Mouse (Mus musculus) kidney, postnatal 4 days (tissue): ENCODE data around the gene Klhdc9.
A peak's percentile ranks its signal among the peaks of the same experiment; 100 is the strongest.

Experiments
- DNase-seq, 2 experiments: peaks; one replicate each; pipeline ENCODE4 v3.0.0; 2021; ENCODE audit warnings: mixed read lengths in 2 of 2

Klhdc9 gene

DNA sequence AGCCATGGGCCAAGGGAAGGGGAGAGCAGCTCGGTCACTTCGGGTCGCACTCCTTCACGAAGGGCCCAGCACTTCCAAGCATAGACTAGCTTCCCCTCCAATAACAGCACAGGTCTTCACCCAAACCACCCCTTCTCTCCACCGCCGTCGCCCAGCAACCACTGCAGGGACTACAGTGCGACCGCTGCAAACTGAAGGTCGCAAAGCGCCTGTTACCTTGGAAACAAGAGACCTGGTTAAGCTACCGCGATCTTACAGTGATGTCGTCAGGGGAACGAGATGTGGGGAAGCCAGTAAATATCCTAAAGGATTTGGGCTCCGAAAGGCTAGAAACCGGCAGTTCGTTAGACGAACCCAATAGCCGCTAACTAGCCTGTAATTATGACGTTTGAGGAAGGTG, at the start of gene Klhdc9:
Gene Klhdc9, minus strand, starts transcription at position 143 of the 400 bp plus-strand sequence.
- DNase-seq: peak; percentile 96

DNA sequence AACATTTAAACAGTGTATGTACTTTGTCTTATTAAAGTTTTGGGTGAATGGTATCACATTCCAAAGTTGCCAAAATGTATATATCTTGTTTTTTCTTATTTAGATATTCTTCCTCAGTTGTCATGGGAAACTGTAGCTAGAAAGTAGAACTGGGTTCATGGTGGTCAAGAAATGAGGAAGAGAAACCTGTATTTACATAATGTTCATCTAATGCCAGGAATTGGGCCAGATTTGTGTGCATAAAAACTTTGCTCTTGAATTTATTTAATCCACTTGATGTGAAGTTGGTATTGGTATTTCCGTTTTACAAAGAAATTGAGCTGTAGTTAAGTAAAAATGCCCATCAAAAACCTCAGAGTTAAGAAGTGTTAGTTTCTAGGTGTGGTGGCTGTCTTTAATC, 49.6 kb upstream of the Klhdc9 start:
- DNase-seq: no peak

DNA sequence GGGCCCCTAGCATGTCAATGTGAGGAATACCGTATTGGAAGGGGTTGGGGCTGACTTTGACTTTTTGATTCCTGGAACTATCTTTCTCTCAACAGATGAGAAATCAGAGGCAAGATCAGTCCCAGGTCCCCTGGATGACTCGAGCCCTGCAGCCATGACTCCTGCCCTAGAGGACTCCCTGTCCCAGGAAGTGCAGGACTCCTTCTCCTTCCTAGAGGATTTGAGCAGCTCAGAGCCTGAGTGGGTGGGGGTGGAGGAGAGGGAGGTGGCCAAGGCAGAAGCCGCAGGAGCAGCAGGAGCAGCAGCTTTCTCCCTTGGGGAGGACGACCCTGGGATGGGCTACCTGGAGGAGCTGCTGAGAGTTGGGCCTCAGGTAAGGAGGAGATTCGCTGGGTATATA, 46.7 kb upstream of the Klhdc9 start:
- DNase-seq: no peak

DNA sequence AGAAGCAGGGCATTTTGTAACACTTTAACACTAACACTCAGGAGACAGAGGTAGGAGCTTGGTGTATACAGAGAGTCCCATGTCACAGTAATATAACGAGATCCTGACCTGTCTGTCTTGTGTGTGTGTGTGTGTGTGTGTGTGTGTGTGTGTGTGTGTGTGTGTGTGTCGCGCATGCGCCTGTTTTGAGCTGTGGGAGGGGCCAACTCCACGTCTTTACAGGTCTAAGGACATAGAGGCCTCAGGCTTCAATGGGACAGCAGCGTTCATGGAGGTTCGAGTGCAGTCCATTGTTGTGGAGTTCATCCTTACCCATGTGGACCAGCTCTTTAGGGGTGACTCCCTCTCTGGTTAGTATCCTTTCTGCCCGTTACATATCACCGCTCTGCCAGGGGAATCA, 42.4 kb upstream of the Klhdc9 start:
- DNase-seq: no peak

DNA sequence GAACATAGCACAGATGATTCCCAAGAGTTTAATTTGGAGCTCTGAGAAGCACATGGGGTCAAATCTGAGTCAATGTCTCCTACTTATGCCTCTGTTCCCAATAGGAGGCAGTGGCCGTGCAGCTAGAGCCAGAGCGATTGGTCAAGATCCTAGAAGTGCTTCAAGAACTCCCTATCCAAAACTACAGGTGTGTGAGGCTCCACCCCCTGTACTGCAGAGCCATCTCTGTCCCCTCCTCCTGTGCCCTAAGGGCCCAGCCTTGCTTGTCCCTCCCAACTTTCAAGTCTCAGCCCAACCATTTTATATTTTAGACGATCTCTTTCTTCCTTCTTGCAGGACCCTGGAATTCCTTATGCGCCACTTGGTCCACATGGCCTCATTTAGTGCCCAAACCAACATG, 41.2 kb upstream of the Klhdc9 start:
- DNase-seq: no peak

DNA sequence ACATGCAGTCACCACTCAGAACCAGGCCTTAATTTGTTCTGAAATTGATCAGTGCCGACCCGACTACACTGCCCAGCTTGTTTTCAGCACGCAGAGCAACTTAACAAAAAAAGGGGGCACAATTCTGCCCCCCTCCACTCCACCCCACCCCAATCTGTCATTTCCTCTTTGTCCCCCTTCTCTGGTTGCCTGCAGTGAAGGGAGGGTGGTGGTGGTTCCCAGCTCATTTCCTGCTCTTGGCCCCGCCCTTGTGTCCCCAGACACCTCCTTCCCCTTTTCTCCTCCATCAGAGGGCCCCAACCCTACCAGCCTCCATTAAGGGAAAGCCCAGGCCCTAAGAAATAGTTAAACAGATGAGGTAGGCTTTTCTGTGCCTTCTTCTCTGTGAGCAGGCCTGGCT, 29.5 kb upstream of the Klhdc9 start:
- no peak for DNase-seq

DNA sequence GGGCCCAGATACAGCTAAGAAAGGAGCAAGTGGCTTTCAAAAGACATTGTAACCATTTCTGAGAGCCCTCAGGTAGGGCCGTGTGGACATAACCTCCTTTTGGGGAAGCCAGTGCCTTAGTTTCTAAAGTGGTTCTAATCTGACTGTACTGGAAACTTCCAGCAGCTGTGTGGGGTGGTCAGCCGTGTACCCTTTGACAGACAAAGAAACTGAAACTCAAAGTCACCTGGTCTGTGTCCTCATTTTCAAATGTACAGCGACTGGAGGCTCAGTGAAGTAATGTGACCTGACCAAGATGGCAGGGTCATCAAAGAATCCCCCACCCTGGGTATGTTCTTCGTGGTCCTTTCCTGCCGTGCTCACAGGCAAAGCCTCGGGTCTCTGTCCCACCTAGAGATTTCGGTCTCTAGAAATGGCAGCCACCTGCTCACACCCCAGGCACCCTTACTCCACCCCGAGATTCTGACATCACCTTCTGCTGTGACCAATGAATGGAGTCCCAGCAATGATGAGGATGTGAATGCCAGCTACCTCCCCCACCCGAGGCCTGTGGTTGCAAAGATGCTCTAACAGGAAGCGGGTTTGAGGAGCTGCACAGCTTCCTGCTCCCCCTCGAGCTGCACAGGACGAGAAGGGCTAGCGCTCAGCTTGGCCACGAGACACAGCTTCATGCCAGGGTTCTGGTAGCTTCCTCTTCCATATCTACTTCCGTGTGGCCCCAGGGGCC, 27.9 kb upstream of the Klhdc9 start, which contains the start of gene Arhgap30:
Gene Arhgap30, plus strand, starts transcription at position 579 of the 727 bp plus-strand sequence.
- DNase-seq: peak in 1 of 2 experiments; percentile 23

DNA sequence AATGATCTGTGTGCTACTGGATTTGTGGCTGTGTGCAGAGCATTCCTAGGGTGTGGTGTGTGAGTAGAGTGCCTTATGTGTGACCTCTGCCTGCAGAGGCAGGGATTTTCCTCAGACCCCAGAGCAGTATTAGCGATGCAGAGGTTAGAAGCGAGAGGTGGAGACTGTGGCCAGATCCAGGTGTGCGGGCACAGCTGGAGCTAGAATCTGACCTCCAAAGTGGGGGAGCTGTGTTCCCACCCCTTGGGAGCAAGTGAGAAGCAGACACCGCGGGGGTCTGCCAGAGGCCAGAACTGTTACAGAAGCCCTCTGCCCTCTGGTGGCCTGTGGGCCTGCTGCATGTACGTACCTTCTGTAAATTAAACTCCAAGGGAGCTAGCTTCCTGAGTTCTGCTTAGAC, 26.5 kb upstream of the Klhdc9 start:
- DNase-seq: peak; percentile 64 to 77

DNA sequence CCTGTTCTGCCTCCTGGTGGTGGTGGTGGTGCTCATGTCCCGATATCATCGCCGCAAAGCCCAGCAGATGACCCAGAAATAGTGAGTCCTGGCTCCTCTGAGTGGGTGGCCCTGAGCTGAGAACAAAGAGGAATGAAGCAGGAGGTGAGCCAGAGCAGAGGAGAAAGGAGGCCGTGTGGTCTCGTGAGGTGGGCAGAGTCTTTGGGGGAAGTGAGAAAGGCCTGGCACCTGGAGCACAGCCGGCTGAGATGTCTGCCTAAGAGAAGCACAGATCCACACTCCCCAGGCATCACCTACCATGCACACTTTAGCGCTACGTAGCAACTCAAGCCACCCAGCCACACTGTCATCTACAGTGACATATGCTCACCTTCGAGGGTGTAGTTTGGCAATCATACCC, 24.6 kb upstream of the Klhdc9 start:
- DNase-seq: no peak

DNA sequence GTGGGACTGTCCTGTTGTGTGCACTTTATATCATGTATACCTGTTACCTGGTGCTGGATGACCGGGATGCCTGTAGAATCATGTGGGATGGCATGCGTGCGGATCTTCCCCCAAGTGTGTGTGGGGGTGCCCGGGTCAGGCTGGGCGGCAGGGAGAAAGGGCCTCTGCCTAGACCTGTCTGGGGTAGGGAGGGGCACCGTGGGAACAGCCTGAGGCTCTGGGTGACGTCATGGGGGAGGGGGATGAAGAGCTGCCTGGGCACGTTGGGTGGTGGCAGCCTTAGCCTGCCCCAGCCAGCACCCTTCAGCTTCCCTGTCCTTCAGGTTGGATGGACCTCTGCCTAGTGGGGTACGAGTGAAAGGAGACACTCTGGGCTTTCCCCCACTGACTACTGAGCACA, 23.8 kb upstream of the Klhdc9 start:
- peak in 1 of 2 experiments; percentile 25 for DNase-seq

DNA sequence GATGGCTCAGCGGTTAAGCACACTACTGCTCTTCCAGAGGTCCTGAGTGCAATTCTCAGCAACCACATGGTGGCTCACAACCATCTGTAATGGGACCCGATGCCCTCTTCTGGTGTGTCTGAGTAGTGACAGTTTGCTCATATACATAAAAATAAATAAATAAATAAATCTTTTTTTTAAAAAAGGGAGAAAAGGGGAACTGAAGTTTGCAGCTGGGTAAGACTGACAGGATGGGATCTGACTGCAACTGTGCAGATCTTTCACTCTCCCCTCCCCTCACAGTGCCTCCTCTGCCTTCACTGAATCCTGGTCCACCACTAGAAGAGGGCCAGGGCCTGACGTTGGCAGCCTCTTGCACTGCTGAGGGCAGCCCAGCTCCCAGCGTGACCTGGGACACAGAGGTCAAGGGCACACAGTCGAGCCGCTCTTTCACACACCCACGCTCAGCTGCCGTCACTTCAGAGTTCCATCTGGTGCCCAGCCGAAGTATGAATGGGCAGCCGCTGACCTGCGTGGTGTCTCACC, 21.6 kb upstream of the Klhdc9 start:
- no peak for DNase-seq

DNA sequence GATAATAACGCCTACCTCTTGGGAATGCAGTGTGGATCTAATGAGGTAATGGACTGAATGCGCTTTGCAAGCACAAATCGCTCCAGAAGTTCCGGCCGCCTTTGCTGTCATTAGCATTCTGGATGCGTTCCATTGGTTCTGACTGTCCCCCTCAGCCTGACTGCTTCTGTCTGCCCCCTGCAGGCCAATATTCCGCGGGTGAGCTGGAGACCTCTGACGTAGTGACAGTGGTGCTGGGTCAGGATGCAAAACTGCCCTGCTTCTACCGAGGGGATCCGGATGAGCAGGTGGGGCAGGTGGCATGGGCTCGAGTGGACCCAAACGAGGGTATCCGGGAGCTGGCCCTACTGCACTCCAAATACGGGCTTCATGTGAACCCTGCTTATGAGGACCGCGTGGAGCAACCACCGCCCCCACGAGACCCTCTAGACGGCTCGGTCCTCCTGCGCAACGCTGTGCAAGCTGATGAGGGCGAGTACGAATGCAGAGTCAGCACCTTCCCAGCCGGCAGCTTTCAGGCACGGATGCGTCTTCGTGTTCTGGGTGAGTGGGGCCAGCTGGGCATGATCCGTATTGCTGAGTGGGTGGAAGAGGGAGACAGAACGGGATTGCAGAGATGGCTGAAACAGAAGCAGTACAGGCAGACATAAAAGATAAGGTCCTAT, 19.5 kb upstream of the Klhdc9 start:
- DNase-seq: peak; percentile 87 to 90

DNA sequence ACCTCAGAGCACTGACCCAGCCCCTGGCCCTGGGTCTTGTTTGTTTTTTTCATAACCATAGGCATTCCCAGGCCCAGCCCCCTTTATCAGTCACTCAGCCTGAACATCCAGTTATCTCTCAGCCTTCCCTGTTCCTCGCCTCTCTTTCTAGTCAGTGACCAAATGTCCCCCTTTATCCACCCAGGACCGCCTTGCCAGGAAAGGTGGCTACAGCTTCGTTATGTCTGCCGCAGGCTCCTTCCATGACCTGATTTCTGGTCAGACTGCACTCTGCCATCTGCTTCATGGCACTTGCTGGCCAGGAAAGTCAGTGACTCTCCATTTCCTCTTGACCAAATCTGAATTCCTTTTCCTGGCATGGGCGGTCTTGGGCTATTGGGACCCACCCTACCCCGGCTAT, 17.7 kb upstream of the Klhdc9 start:
- DNase-seq: no peak

DNA sequence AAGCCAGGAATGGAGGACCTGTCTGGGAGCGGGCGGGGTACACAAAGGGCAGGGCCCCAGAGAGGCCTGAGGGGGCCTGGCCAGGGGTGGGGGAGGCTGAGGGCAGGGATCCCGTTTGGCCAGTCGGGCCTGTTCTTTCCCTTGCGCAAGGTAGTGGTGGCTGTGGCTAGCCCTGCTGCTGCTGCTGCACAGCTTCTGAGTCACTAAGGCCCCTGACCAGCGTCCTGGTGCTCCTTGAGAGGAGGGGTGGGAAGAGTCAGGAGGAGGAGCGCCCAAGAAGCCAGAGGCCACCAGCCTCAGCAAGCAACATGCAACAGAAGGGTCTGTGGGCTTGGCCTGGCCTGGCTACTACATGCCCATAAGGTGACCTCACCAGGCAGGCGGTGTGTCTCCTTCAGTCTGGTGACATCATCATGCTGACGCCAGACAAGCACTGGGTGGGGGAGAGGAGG, 15.1 kb upstream of the Klhdc9 start:
- no peak for DNase-seq

DNA sequence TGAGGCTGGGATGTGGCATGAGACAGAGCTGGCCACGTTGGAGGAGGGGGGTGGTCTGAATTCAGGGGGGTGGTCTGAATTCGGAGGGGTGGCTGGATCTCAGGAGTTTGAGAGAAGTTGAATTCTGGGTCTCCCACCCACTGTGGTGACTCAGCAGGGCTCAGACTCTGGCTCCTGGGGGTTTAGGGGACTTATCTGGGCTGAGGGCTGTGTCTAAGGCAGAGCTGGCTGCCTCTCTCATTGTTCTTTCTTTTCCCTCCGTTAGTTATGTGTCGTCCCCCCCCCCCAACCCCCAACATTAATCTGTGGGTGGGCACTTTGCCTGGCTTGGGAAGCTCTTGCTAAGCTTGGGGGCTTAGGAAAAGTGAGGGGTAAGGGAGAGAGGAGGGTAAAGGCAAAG, 13.3 kb upstream of the Klhdc9 start:
- DNase-seq: no peak

DNA sequence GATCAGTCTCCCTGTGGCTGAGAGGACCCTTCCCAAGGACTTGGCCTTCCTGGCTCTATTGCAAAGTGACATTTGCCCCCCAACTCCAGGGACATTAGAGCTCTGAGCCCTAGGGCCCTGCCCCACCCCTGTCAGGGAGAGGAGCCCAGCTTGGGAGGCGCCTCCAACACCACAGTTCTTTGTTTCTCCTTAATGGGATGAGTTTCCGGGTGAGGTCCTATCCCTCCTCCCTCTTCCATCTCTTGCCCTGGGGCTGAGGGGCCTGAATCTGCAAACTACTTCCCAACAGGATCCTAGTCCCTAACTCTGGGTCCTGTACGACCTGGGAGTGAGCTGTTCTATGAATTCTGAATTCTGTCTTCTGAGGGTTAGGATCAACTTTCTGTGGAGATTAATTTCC, 12.3 kb upstream of the Klhdc9 start:
- no peak for DNase-seq

DNA sequence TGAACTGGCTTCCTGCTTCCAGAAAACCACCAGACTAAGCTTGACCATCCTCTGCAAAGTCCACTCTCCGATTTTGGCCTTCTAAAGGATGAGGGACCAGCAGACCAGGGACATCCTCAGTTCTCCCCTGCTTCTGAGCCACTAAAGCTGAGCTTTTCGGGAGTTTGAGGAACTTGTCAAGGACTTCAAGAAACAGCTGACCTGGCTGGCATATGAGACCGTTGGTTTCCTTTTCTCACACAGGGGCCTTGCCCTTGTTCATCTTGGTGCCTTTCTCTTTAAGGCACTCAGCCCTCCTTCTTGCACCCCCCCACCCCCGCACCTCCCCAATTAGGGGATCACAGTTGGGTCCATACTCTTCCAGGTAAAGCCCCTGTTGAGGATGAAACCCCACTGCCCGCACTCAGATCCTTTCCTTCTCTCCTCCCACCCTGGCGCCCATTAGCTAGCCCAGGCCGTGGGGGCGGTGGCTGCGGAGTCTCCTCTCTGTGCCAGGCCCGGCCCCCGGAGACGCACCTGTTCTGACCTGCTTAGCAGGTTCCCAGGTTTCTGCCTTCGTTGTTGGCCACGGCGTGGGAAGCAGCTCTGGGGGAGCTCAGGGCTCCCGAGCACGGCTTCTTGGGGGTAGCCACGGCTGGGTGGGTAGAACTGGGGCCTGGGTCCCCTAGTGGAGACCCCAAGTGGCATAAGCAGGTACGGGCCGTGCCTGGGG, 9.4 kb upstream of the Klhdc9 start, which contains the start of gene Nectin4:
Gene Nectin4, plus strand, starts transcription at position 255 of the 712 bp plus-strand sequence.
- DNase-seq: peak; percentile 55 to 73

DNA sequence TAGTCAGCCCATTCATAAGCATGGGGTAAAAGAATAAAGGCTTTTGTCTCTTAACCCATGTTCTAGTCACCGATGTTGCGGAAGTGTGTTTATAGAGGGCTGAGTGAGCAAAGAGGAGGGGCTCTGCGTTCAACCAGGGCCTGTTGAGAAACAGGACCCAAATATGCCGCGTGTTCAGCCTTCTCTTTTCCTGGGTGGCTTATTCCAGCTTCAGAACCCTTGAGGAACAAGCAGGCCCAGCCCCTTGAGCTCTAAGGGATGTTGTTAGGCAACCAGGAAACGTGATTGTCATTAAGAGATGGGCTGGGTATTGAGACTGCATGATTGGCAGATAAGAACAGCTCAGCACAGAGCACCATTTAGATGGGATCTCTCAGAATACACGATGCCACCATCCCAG, 5.3 kb upstream of the Klhdc9 start:
- no peak for DNase-seq

DNA sequence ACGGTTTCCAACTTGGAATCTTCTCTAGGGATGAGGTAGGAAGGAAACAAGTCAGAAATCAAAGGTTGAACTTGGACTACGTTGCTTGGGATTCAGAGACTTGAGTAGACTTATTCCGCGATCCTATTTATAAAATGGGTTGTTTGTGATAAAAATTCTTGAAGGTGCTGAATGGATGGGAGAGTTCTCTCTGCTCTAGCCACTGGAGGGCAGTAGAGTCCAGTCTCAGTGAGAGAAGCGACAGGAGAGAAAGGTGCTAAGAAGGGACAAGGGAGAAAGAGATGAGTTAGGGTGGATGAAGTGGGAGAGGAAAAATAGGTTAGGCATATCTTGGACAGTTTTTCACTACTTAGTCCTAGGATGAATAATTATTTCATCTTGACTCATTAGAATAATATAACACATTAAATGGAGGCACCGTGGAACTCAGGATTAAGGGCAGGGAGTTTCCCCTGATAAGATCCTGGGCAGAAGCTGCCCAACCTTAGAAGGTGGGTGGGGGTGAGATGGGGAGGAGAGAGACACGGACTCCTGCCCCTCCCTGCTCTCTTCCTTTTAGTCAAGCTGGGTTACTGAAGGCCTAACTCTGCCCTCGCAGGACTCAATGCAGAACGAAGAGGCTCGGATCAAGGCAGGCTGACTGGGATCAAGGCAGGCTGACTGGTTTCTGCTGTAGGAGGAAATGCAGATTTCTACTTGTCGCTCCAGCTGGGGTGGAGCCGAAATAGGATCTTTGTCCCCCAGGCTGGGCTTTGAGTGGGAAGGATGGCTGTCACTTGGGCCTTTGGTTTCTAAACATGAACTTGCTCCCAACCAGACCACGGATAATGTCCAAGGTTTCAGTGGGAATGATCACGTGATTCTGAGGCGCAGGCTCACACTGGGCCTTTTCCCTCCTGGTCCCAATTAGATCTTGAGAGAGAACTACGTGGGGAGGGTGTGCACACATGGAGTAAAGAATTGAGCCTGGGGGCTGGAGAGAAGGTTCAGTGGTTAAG, 807 bp upstream of the Klhdc9 start:
- peak; percentile 76 to 85 for DNase-seq

DNA sequence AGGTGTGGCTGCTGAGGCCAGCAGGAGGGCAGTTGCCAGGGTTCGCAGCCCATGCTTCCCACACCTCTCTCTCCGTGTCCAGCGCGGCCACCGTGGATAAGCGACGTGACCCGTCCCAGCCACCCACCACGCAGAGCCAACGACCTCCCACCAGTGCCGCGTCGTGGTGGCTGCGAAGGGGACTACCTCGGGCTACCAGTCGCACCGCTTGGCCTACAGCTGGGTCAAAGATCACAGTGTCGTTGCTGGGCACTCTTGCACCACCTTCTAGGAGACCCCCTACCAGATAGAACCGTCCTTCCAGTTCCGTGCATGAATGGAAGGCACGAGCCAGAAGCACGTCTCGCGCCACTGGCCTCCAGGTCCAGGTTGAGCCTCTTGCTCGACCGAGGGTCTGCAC, 345 bp downstream of the Klhdc9 start:
- DNase-seq: peak; percentile 42 to 60

DNA sequence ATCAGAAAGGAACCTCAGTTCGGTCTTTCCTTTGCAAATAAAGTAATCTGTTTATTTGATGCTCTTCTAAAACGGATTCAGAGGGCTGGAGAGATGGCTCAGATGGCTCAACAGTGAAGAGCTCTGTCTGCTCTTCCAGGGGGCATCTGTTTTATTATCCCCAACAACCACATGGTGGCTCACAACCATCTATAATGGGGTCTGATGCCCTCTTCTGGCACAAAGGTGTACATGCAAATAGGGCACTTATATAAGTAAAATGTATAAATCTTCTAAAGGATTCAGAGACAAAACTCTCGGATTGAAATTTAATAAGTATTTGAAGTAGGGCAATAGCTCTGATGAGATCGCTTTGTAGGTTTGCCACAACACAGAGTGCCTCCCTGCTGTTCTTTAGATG, 2.2 kb downstream of the Klhdc9 start:
- DNase-seq: peak in 1 of 2 experiments; percentile 49

DNA sequence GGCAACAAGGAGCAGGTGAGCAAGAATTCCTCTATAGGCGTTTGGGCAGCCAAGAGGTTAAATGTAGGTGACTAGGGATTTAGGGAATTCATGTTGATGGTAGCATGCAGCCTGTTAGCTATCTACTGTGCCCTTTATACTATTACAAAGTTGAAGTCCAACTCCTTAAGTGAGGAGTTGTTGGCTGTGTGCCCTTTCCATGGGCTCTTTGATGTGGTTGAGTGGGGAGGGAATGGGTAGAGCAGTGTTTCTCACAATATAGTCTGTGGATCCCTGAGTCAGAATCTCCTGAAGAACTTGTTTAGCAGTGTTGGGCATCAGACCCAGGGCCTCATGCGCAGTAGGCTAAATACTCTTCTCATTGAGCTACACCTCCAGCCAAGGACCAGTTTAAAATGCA, 3.8 kb downstream of the Klhdc9 start:
- no peak for DNase-seq
